Mouse (Mus musculus): ENCODE data around the gene Sap18. TPM values are rescaled to one million over a fixed set of nuclear protein-coding genes. Genes with fewer than 3 reads are reported as not detected.
"Not testable (repeated sequence)": the region's sequence is repeated elsewhere in the genome, so short reads cannot be mapped to it uniquely, and the experiment has no call there.

Sap18 gene
- polyA plus RNA-seq, 1 experiment from 2014 or later: 8.3 TPM

GRCm38 (mm10) chr14:57827284-57827683 is 29.3 kb downstream of the Sap18 start:
- WGBS (ENCODE audit: insufficient replicate concordance): 37% methylated on average over 1 of the region's 1 CpGs
- no peak for ATAC-seq (ENCODE audit: insufficient read depth)
- Histone ChIP-seq H3K9ac (peak overlapping the region; percentile 93; the same call in 1 of the 2 replicates), H3K9me3 (replicated peaks) (no peaks in the 10 kb centered on the region), H3K4me1 (replicated peaks) (peaks cover 28% of the 10 kb centered on the region), H3K4me3 (replicated peaks) (peak overlapping the region; percentile 96), H3K27ac (replicated peaks) (peak overlapping the region; percentile 90), H3K27me3 (no peaks in the 10 kb centered on the region), H3K4me2 (peak overlapping the region; percentile 84), H3K36me3 (replicated peaks) (peaks cover 16% of the 10 kb centered on the region)

DNA sequence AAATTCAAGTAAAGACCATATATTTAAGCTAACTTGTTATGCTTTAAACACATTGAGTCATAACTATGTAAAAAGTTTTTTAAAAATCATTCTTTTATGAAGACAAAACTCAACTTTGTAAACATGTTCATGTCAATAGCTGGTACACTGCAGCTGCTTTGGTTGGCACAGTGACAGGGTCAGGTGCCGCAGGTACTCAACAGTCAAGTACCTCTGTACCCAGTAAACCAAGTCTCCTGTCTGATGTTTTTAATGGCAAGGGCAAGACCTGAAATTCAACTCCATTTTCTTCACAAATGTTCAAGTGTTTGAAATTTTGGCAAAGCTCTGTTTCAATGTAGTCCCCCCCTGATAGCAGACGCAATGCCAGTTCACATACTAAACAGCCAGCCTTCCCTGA is 35.5 kb downstream of the Sap18 start:
- Histone ChIP-seq H3K27me3 (no peaks in the 10 kb centered on the region), H3K27ac (replicated peaks) (no peak overlapping the region), H3K4me3 (replicated peaks) (no peak overlapping the region), H3K4me1 (replicated peaks) (peaks cover 11% of the 10 kb centered on the region), H3K9ac (no peak overlapping the region), H3K36me3 (replicated peaks) (peaks cover 9% of the 10 kb centered on the region), H3K9me3 (replicated peaks) (no peaks in the 10 kb centered on the region), H3K4me2 (no peak overlapping the region)
- 90% methylated on average over 2 of the region's 2 CpGs for WGBS (ENCODE audit: insufficient replicate concordance)
- no peak for ATAC-seq (ENCODE audit: insufficient read depth)

GRCm38 (mm10) chr14:57835157-57835556 is 37.2 kb downstream of the Sap18 start:
- no peak overlapping the region for H3K9ac ChIP-seq
- H3K36me3 ChIP-seq (replicated peaks): peaks cover 11% of the 10 kb centered on the region
- H3K4me2 ChIP-seq: no peak overlapping the region
- no peaks in the 10 kb centered on the region for H3K9me3 ChIP-seq (replicated peaks)
- H3K27me3 ChIP-seq: no peaks in the 10 kb centered on the region
- peaks cover 11% of the 10 kb centered on the region for H3K4me1 ChIP-seq (replicated peaks)
- H3K27ac ChIP-seq (replicated peaks): no peak overlapping the region
- WGBS (ENCODE audit: insufficient replicate concordance): 23% methylated on average over 10 of the region's 10 CpGs
- no peak overlapping the region for H3K4me3 ChIP-seq (replicated peaks)
- ATAC-seq (ENCODE audit: insufficient read depth): peak; percentile 81

DNA sequence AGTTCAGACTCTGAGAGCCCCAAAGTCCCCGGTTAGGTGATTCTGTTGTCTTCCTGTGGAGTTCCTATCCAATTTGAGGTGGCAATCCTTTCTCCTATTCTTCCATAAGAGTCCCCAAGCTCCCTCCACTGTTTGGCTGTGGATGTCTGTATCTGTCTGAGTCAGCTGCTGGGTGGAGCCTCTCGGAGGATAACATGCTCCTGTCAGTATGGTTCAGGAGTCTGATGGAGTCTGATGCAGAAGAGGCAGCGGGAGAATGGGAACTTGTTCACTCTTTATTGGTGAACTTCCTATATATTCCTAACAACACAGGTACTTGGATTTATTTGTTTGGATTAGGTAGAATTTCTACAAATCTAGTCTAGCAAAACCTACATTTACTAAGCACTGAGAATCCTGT is 46.6 kb downstream of the Sap18 start:
- Histone ChIP-seq H3K4me3 (replicated peaks) (no peak overlapping the region), H3K4me2 (no peak overlapping the region), H3K9ac (no peak overlapping the region), H3K4me1 (replicated peaks) (peaks cover 14% of the 10 kb centered on the region), H3K27me3 (no peaks in the 10 kb centered on the region), H3K9me3 (replicated peaks) (no peaks in the 10 kb centered on the region), H3K27ac (replicated peaks) (0 out of 2 replicates have a peak overlapping the region, but pooled peaks have one; percentile 22), H3K36me3 (replicated peaks) (0 out of 2 replicates have a peak, but pooled peaks cover 5% of the 10 kb centered on the region)
- ATAC-seq (ENCODE audit: insufficient read depth): peak; percentile 70
- 64% methylated on average over 3 of the region's 3 CpGs for WGBS (ENCODE audit: insufficient replicate concordance)

- not testable (repeated sequence) for H3K4me2 ChIP-seq; H3K27ac ChIP-seq (replicated peaks); ATAC-seq (ENCODE audit: insufficient read depth); H3K4me3 ChIP-seq (replicated peaks); H3K9me3 ChIP-seq (replicated peaks); H3K36me3 ChIP-seq (replicated peaks); H3K9ac ChIP-seq; H3K27me3 ChIP-seq
- WGBS (ENCODE audit: insufficient replicate concordance): 72% methylated on average over 5 of the region's 5 CpGs
- peaks cover 14% of the 10 kb centered on the region for H3K4me1 ChIP-seq (replicated peaks)
Measured at GRCm38 (mm10) chr14:57848061-57848460, 50.1 kb downstream of the Sap18 start.

- H3K9ac ChIP-seq: no peak overlapping the region
- no peak overlapping the region for H3K27ac ChIP-seq (replicated peaks)
- H3K4me3 ChIP-seq (replicated peaks): no peak overlapping the region
- no peaks in the 10 kb centered on the region for H3K9me3 ChIP-seq (replicated peaks)
- 0 out of 2 replicates have a peak, but pooled peaks cover 9% of the 10 kb centered on the region for H3K36me3 ChIP-seq (replicated peaks)
- H3K27me3 ChIP-seq: no peaks in the 10 kb centered on the region
- ATAC-seq (ENCODE audit: insufficient read depth): no peak
- H3K4me1 ChIP-seq (replicated peaks): peaks cover 14% of the 10 kb centered on the region
- no peak overlapping the region for H3K4me2 ChIP-seq
- WGBS (ENCODE audit: insufficient replicate concordance): 58% methylated on average over 2 of the region's 2 CpGs
Measured at GRCm38 (mm10) chr14:57848646-57849045, 50.7 kb downstream of the Sap18 start.

- no peak overlapping the region for H3K4me2 ChIP-seq
- H3K36me3 ChIP-seq (replicated peaks): 0 out of 2 replicates have a peak, but pooled peaks cover 4% of the 10 kb centered on the region
- no peak overlapping the region for H3K27ac ChIP-seq (replicated peaks)
- no peak overlapping the region for H3K4me3 ChIP-seq (replicated peaks)
- no peaks in the 10 kb centered on the region for H3K4me1 ChIP-seq (replicated peaks)
- H3K9ac ChIP-seq: no peak overlapping the region
- WGBS (ENCODE audit: insufficient replicate concordance): 55% methylated on average over 3 of the region's 3 CpGs
- no peak for ATAC-seq (ENCODE audit: insufficient read depth)
- no peaks in the 10 kb centered on the region for H3K9me3 ChIP-seq (replicated peaks)
- no peaks in the 10 kb centered on the region for H3K27me3 ChIP-seq
Measured at GRCm38 (mm10) chr14:57850330-57850729, 52.4 kb downstream of the Sap18 start.

DNA sequence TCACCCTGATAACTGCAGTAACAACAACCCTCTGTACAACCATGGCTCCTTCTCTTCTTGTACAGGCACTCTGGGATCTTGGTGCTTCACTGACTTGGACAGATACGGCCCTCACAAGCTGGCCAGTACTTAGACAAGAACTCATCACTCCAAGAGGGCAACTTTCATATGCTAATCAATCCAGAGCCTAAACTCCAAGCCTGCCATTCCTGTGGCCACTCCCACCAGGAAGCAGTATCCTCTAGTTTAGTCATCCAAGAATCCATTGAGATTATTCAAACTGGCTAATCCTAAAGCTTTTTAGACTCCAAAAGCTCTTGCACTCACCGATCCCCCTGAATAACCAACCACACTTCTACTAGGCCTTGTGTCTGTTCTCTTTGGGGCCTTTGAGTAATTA is 55.0 kb downstream of the Sap18 start:
- Histone ChIP-seq H3K27me3 (no peaks in the 10 kb centered on the region), H3K27ac (replicated peaks) (no peak overlapping the region), H3K4me1 (replicated peaks) (no peaks in the 10 kb centered on the region), H3K4me3 (replicated peaks) (no peak overlapping the region), H3K9ac (no peak overlapping the region), H3K4me2 (no peak overlapping the region), H3K36me3 (replicated peaks) (0 out of 2 replicates have a peak, but pooled peaks cover 6% of the 10 kb centered on the region), H3K9me3 (replicated peaks) (no peaks in the 10 kb centered on the region)
- ATAC-seq (ENCODE audit: insufficient read depth): no peak
- 69% methylated on average over 2 of the region's 2 CpGs for WGBS (ENCODE audit: insufficient replicate concordance)

DNA sequence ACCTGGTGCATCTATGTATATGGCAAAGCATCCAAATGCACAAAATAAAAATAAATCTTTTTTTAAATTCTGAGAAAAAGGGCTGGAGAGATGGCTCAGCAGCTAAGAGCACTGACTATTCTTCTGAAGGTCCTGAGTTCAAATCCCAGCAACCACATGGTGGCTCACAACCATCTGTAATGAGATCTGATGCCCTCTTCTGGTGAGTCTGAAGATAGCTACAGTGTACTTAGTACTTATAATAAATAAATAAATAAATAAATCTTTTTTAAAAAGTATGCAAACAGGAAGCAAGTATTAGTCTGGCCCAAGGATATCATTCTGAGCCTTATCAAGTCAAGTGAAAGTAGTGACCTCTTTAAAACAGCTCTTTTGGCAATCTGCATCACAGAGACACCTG is 58.1 kb downstream of the Sap18 start:
- not testable (repeated sequence) for ATAC-seq (ENCODE audit: insufficient read depth); H3K4me2 ChIP-seq; H3K27me3 ChIP-seq; H3K9ac ChIP-seq; H3K4me1 ChIP-seq (replicated peaks); H3K4me3 ChIP-seq (replicated peaks); H3K9me3 ChIP-seq (replicated peaks); H3K27ac ChIP-seq (replicated peaks); H3K36me3 ChIP-seq (replicated peaks)

Small RNA genes lying within 50 kb of the gene (microRNA-seq; reads per million reads assigned to microRNA genes)
- gene Mir3077: not detected

Other genes starting within 250 kb of the Sap18 start
- gene Eef1akmt1, start 226.6 kb upstream of the Sap18 start, polyA plus RNA-seq (2015; fragmentation: Nextera tagmentation; extraction: Ambion mirVana): 29.1 and 30.3 TPM in 2 replicates
- 11.8 and 11.9 TPM in 2 replicates for gene Xpo4, start 132.8 kb upstream of the Sap18 start, polyA plus RNA-seq (2015; fragmentation: Nextera tagmentation; extraction: Ambion mirVana)
- gene Gm49361, start 52.1 kb upstream of the Sap18 start, polyA plus RNA-seq (2015; fragmentation: Nextera tagmentation; extraction: Ambion mirVana): not detected in 2 replicates
- 5.5 and 5.8 TPM in 2 replicates for gene Lats2, start 39.8 kb upstream of the Sap18 start, polyA plus RNA-seq (2015; fragmentation: Nextera tagmentation; extraction: Ambion mirVana)
- 15.7 and 18.9 TPM in 2 replicates for gene Ska3, start 28.0 kb downstream of the Sap18 start, polyA plus RNA-seq (2015; fragmentation: Nextera tagmentation; extraction: Ambion mirVana)
- 122 and 123 TPM in 2 replicates for gene Mrpl57, start 28.1 kb downstream of the Sap18 start, polyA plus RNA-seq (2015; fragmentation: Nextera tagmentation; extraction: Ambion mirVana)
- 9.6 and 11.4 TPM in 2 replicates for gene Zdhhc20, start 92.1 kb downstream of the Sap18 start, polyA plus RNA-seq (2015; fragmentation: Nextera tagmentation; extraction: Ambion mirVana)
- 36.4 and 39.0 TPM in 2 replicates for gene Micu2, start 201.1 kb downstream of the Sap18 start, polyA plus RNA-seq (2015; fragmentation: Nextera tagmentation; extraction: Ambion mirVana)

All from liver, embryonic 15.5 days (tissue).